16 mouse cellular contexts compared by ENCODE assay signal in genomic region chr17:83559081-83559480, GRCm38 (mm10).
"Had no signal": no experiment of that assay in that cellular context is flagged by ENCODE, and none has a peak within 500 bp of the region (broad histone marks: within the 10 kb centered on the region; RNA-seq: fewer than 3 reads in every experiment).

No protein-coding gene starts in this region.

- ATAC-seq: intestine, embryonic 16.5 days; lung, postnatal 0 days; midbrain, embryonic 13.5 days had no signal

- DNase-seq: kidney, adult 2 months; kidney, postnatal 36 days; layer of hippocampus, adult 9-11 months; lung, adult 2 months; lung, postnatal 36 days; right cerebral cortex, adult 18-20 months; right cerebral cortex, postnatal 4 days; spleen, adult 18-20 months had no signal

- H3K4me3 ChIP-seq: limb, embryonic 10.5 days; liver, embryonic 15.5 days; midbrain, embryonic 13.5 days; neural tube, embryonic 15.5 days had no signal

- H3K4me1 ChIP-seq: midbrain, embryonic 13.5 days had no signal

- H3K27me3 ChIP-seq: liver, embryonic 15.5 days; midbrain, embryonic 13.5 days; neural tube, embryonic 15.5 days had no signal

- H3K27ac ChIP-seq: kidney, postnatal 0 days; limb, embryonic 10.5 days; liver, embryonic 15.5 days; midbrain, embryonic 13.5 days; neural tube, embryonic 15.5 days had no signal

- H3K9me3 ChIP-seq: limb, embryonic 10.5 days; liver, embryonic 15.5 days; midbrain, embryonic 13.5 days; neural tube, embryonic 15.5 days had no signal

- H3K4me2 ChIP-seq: liver, embryonic 11.5 days; liver, embryonic 15.5 days; midbrain, embryonic 13.5 days; neural tube, embryonic 15.5 days had no signal

- H3K36me3 ChIP-seq: limb, embryonic 10.5 days; liver, embryonic 15.5 days; midbrain, embryonic 13.5 days; neural tube, embryonic 15.5 days had no signal

- H3K9ac ChIP-seq: liver, embryonic 15.5 days; midbrain, embryonic 13.5 days; neural tube, embryonic 15.5 days had no signal
